Mouse (Mus musculus) ES-E14 (cell line): ENCODE measurements around the gene Cracr2b.

Experiments used
- CHD2 ChIP-seq: IDR thresholded peaks from 2 replicates; pipeline ENCODE4 v1.6.1; 2014; ENCODE audit warnings: mild to moderate bottlenecking, low read depth, low read length, inconsistent platforms
- MAFK ChIP-seq: IDR thresholded peaks from 2 replicates; pipeline ENCODE4 v1.6.1; 2014; ENCODE audit warnings: mild to moderate bottlenecking, low read depth, low read length, inconsistent platforms; ENCODE audit not compliant: insufficient read depth
- ZNF384 ChIP-seq: IDR thresholded peaks from 2 replicates; pipeline ENCODE4 v1.6.1; 2012; ENCODE audit warnings: low read depth, low read length, inconsistent platforms

- TF ChIP-seq MAFK, result no peak
- TF ChIP-seq CHD2, result no peak
- TF ChIP-seq ZNF384, result no peak
Observed at GRCm38 (mm10) chr7:141492738-141493137, 31.8 kb downstream of the Cracr2b start.
